Mouse (Mus musculus) liver, adult 2 months (tissue): ENCODE measurements at regions not wholly inside any gene's neighbourhood (a gene's known extent, or its start where the extent isn't known, plus 50 kb on each side); places are given as distances from the start of the nearest gene placed in this dataset.

Experiments used
- CTCF ChIP-seq: fragments of 200-500 bp; IDR thresholded peaks from 2 replicates; pipeline ENCODE4 v1.5.1; 2011; ENCODE audit warnings: low read depth, low read length, control low read depth
- POLR2A ChIP-seq: fragments of 200-500 bp; IDR thresholded peaks from 2 replicates; pipeline ENCODE4 v1.6.1; 2011; ENCODE audit warnings: low read length, control low read depth; ENCODE audit not compliant: insufficient read depth; ENCODE audit errors: extremely low read depth

GRCm38 (mm10) chr12:9919433-9919832, 349.5 kb downstream of the Osr1 start:
- TF ChIP-seq CTCF (no peak), POLR2A (no peak)
